Mouse (Mus musculus): ENCODE data around the gene Ncoa5. TPM values are rescaled to one million over a fixed set of nuclear protein-coding genes. Genes with fewer than 3 reads are reported as not detected.

Gene Ncoa5
- polyA plus RNA-seq, 1 experiment from 2014 or later, result 64.9 TPM

DNA sequence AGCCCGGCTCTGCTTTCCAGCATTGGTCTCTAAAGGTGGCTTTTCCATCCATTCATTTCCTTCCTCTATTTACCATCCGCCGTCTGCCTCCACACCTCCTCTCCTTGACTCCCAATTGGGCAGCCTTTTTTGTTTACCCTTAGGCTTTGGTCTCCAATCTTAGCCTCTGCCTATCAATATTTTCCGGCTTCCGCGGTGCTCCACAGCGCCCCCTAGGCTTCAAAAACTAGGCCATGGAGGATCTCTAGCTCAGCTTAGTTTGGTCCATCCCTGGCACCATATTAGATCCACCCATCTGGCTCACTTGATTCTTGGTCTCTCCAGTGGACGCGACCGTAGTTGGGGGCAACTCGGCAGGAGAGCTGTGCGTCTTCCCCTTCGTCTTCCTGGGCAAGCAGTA is 84.2 kb downstream of the Ncoa5 start:
- ATAC-seq (replicated peaks; ENCODE audit: insufficient number of reproducible peaks, low FRiP score, low TSS enrichment, low read depth) (no peak), DNase-seq (ENCODE audit: low spot score) (peak; percentile 30)
- Histone ChIP-seq H3K4me2 (ENCODE audit: low read depth, low read length) (no peak overlapping the region), H3K27me3 (ENCODE audit: control insufficient read depth, insufficient read depth, low read length) (peaks cover 55% of the 10 kb centered on the region), H3K4me1 (ENCODE audit: control insufficient read depth, insufficient read depth, low read length) (0 out of 2 replicates have a peak, but pooled peaks cover 2% of the 10 kb centered on the region), H3K9ac (replicated peaks; ENCODE audit: low read length) (no peak overlapping the region), H3K27ac (replicated peaks; ENCODE audit: low read depth, low read length) (no peak overlapping the region), H3K36me3 (replicated peaks; ENCODE audit: control insufficient read depth, insufficient read depth, low read depth, low read length) (no peaks in the 10 kb centered on the region), H3K4me3 (ENCODE audit: low read depth, low read length) (no peak overlapping the region), H3K9me3 (replicated peaks; ENCODE audit: control insufficient read depth, low read length) (no peaks in the 10 kb centered on the region)
- WGBS, result 22% methylated on average over 13 of the region's 13 CpGs

Other genes with a start within 250 kb of the Ncoa5 start
- gene Snx21, start 249.0 kb downstream of the Ncoa5 start, polyA plus RNA-seq (2014; fragmentation: Nextera tagmentation; extraction: Ambion mirVana), result 9.9 and 10.5 TPM in 2 replicates
- gene Acot8, start 230.0 kb downstream of the Ncoa5 start, polyA plus RNA-seq (2014; fragmentation: Nextera tagmentation; extraction: Ambion mirVana), result 9.6 and 11.6 TPM in 2 replicates
- gene Zswim3, start 229.8 kb downstream of the Ncoa5 start, polyA plus RNA-seq (2014; fragmentation: Nextera tagmentation; extraction: Ambion mirVana), result 9.8 and 11.3 TPM in 2 replicates
- 20.4 and 21.2 TPM in 2 replicates for gene Zswim1, start 212.2 kb downstream of the Ncoa5 start, polyA plus RNA-seq (2014; fragmentation: Nextera tagmentation; extraction: Ambion mirVana)
- gene Spata25, start 206.3 kb downstream of the Ncoa5 start, polyA plus RNA-seq (2014; fragmentation: Nextera tagmentation; extraction: Ambion mirVana), result 0.36 TPM in 1 of 2 replicates, not detected in the other
- gene Ctsa, start 202.0 kb downstream of the Ncoa5 start, polyA plus RNA-seq (2014; fragmentation: Nextera tagmentation; extraction: Ambion mirVana), result 102 TPM in 2 replicates
- gene Neurl2, start 201.4 kb downstream of the Ncoa5 start, polyA plus RNA-seq (2014; fragmentation: Nextera tagmentation; extraction: Ambion mirVana), result 3.0 and 4.7 TPM in 2 replicates
- gene Pltp, start 177.2 kb downstream of the Ncoa5 start, polyA plus RNA-seq (2014; fragmentation: Nextera tagmentation; extraction: Ambion mirVana), result 41.8 and 50.2 TPM in 2 replicates
- gene Pcif1, start 155.6 kb downstream of the Ncoa5 start, polyA plus RNA-seq (2014; fragmentation: Nextera tagmentation; extraction: Ambion mirVana), result 57.1 and 68.6 TPM in 2 replicates
- gene Zfp335, start 123.1 kb downstream of the Ncoa5 start, polyA plus RNA-seq (2014; fragmentation: Nextera tagmentation; extraction: Ambion mirVana), result 8.0 and 10.0 TPM in 2 replicates
- gene Mmp9, start 94.1 kb downstream of the Ncoa5 start, polyA plus RNA-seq (2014; fragmentation: Nextera tagmentation; extraction: Ambion mirVana), result 1.5 and 1.6 TPM in 2 replicates
- 0.94 and 1.4 TPM in 2 replicates for gene Slc12a5, start 74.1 kb downstream of the Ncoa5 start, polyA plus RNA-seq (2014; fragmentation: Nextera tagmentation; extraction: Ambion mirVana)
- gene Cd40, start 20.8 kb upstream of the Ncoa5 start, polyA plus RNA-seq (2014; fragmentation: Nextera tagmentation; extraction: Ambion mirVana), result 5.3 and 6.1 TPM in 2 replicates
- not detected in 2 replicates for gene 1700025C18Rik, start 55.9 kb upstream of the Ncoa5 start, polyA plus RNA-seq (2014; fragmentation: Nextera tagmentation; extraction: Ambion mirVana)
- 1.2 and 1.3 TPM in 2 replicates for gene Cdh22, start 200.0 kb upstream of the Ncoa5 start, polyA plus RNA-seq (2014; fragmentation: Nextera tagmentation; extraction: Ambion mirVana)

Measured in embryonic facial prominence, embryonic 11.5 days (tissue).